Mouse (Mus musculus): ENCODE measurements at regions not wholly inside any gene's neighbourhood (a gene's known extent, or its start where the extent isn't known, plus 50 kb on each side); places are given as distances from the start of the nearest gene placed in this dataset.

GRCm38 (mm10) chr5:91872816-91873215 is 90.1 kb downstream of the Rchy1 start:
- H3K4me1 ChIP-seq (ENCODE audit: insufficient read depth, low read depth, low read length), result no peaks in the 10 kb centered on the region
- no peak overlapping the region for H3K9ac ChIP-seq (replicated peaks; ENCODE audit: low read depth)
- no peak overlapping the region for H3K4me3 ChIP-seq (ENCODE audit: low read depth, low read length)
- H3K9me3 ChIP-seq (ENCODE audit: low read length), result no peaks in the 10 kb centered on the region
- TF ChIP-seq CTCF (IDR thresholded peaks at IDR 0.05) (no peak), EP300 (IDR thresholded peaks at IDR 0.05) (no peak)
- no peak overlapping the region for H3K27ac ChIP-seq (ENCODE audit: low read length)
- DNase-seq (ENCODE audit: low spot score) (no peak), ATAC-seq (no peak)
- no peak overlapping the region for H3K4me2 ChIP-seq (replicated peaks; ENCODE audit: low read depth, low read length)
- H3K27me3 ChIP-seq (replicated peaks; ENCODE audit: insufficient read depth, low read length), result no peaks in the 10 kb centered on the region
- 55% methylated on average over 1 of the region's 1 CpGs for WGBS
- no peaks in the 10 kb centered on the region for H3K36me3 ChIP-seq (ENCODE audit: insufficient read depth, low read length)

- H3K27me3 ChIP-seq (replicated peaks; ENCODE audit: insufficient read depth, low read length), result no peaks in the 10 kb centered on the region
- no peak overlapping the region for H3K4me2 ChIP-seq (replicated peaks; ENCODE audit: low read depth, low read length)
- H3K27ac ChIP-seq (ENCODE audit: low read length), result no peak overlapping the region
- WGBS, result 93% methylated on average over 6 of the region's 6 CpGs
- no peak for TF ChIP-seq EP300 (IDR thresholded peaks at IDR 0.05)
- no peak for TF ChIP-seq CTCF (IDR thresholded peaks at IDR 0.05)
- no peak overlapping the region for H3K9ac ChIP-seq (replicated peaks; ENCODE audit: low read depth)
- H3K9me3 ChIP-seq (ENCODE audit: low read length), result no peaks in the 10 kb centered on the region
- no peaks in the 10 kb centered on the region for H3K36me3 ChIP-seq (ENCODE audit: insufficient read depth, low read length)
- no peaks in the 10 kb centered on the region for H3K4me1 ChIP-seq (ENCODE audit: insufficient read depth, low read depth, low read length)
- no peak overlapping the region for H3K4me3 ChIP-seq (ENCODE audit: low read depth, low read length)
- no peak for DNase-seq (ENCODE audit: low spot score)
- no peak for ATAC-seq
Measured at GRCm38 (mm10) chr5:91869791-91870190, 93.1 kb downstream of the Rchy1 start.

- Histone ChIP-seq H3K27me3 (replicated peaks; ENCODE audit: insufficient read depth, low read length) (no peaks in the 10 kb centered on the region), H3K4me3 (ENCODE audit: low read depth, low read length) (no peak overlapping the region), H3K4me1 (ENCODE audit: insufficient read depth, low read depth, low read length) (no peaks in the 10 kb centered on the region), H3K36me3 (ENCODE audit: insufficient read depth, low read length) (no peaks in the 10 kb centered on the region), H3K4me2 (replicated peaks; ENCODE audit: low read depth, low read length) (no peak overlapping the region), H3K9ac (replicated peaks; ENCODE audit: low read depth) (no peak overlapping the region), H3K27ac (ENCODE audit: low read length) (no peak overlapping the region), H3K9me3 (ENCODE audit: low read length) (no peaks in the 10 kb centered on the region)
- DNase-seq (ENCODE audit: low spot score), result no peak
- no peak for ATAC-seq
- no peak for TF ChIP-seq EP300 (IDR thresholded peaks at IDR 0.05)
- TF ChIP-seq CTCF (IDR thresholded peaks at IDR 0.05), result no peak
- 82% methylated on average over 3 of the region's 3 CpGs for WGBS
Measured at GRCm38 (mm10) chr5:91866184-91866583, 96.7 kb downstream of the Rchy1 start.

GRCm38 (mm10) chr5:91865365-91865764 is 97.5 kb downstream of the Rchy1 start:
- no peak for ATAC-seq
- no peak overlapping the region for H3K9ac ChIP-seq (replicated peaks; ENCODE audit: low read depth)
- TF ChIP-seq CTCF (IDR thresholded peaks at IDR 0.05) (no peak), EP300 (IDR thresholded peaks at IDR 0.05) (no peak)
- no peak overlapping the region for H3K4me2 ChIP-seq (replicated peaks; ENCODE audit: low read depth, low read length)
- H3K27me3 ChIP-seq (replicated peaks; ENCODE audit: insufficient read depth, low read length), result no peaks in the 10 kb centered on the region
- H3K9me3 ChIP-seq (ENCODE audit: low read length), result no peaks in the 10 kb centered on the region
- 63% methylated on average over 3 of the region's 3 CpGs for WGBS
- no peak overlapping the region for H3K27ac ChIP-seq (ENCODE audit: low read length)
- no peak for DNase-seq (ENCODE audit: low spot score)
- no peaks in the 10 kb centered on the region for H3K36me3 ChIP-seq (ENCODE audit: insufficient read depth, low read length)
- no peak overlapping the region for H3K4me3 ChIP-seq (ENCODE audit: low read depth, low read length)
- H3K4me1 ChIP-seq (ENCODE audit: insufficient read depth, low read depth, low read length), result no peaks in the 10 kb centered on the region

DNA sequence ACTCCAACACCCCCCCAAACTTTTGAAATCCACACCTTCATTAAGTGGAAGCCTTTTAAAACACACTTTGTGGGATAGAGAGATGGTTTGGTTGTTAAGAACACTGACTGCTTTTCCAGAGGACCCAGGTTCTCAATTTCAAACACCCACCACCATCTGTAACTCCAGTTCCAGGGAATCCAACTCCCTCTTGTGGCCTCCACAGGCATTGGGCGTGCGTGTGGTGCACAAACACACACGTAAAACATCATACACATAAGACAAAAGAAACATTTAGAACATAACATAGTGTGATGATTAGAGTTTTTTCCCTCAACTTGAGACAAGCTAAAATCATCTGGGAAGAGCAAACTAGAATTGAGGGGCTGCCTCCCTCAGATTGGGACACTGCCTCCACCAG is 100.0 kb downstream of the Rchy1 start:
- Histone ChIP-seq H3K36me3 (ENCODE audit: insufficient read depth, low read length) (no peaks in the 10 kb centered on the region), H3K9ac (replicated peaks; ENCODE audit: low read depth) (no peak overlapping the region), H3K4me3 (ENCODE audit: low read depth, low read length) (no peak overlapping the region), H3K4me2 (replicated peaks; ENCODE audit: low read depth, low read length) (no peak overlapping the region), H3K27me3 (replicated peaks; ENCODE audit: insufficient read depth, low read length) (no peaks in the 10 kb centered on the region), H3K27ac (ENCODE audit: low read length) (no peak overlapping the region), H3K9me3 (ENCODE audit: low read length) (no peaks in the 10 kb centered on the region), H3K4me1 (ENCODE audit: insufficient read depth, low read depth, low read length) (no peaks in the 10 kb centered on the region)
- WGBS, result 93% methylated on average over 3 of the region's 3 CpGs
- TF ChIP-seq EP300 (IDR thresholded peaks at IDR 0.05) (no peak), CTCF (IDR thresholded peaks at IDR 0.05) (no peak)
- DNase-seq (ENCODE audit: low spot score) (no peak), ATAC-seq (no peak)

DNA sequence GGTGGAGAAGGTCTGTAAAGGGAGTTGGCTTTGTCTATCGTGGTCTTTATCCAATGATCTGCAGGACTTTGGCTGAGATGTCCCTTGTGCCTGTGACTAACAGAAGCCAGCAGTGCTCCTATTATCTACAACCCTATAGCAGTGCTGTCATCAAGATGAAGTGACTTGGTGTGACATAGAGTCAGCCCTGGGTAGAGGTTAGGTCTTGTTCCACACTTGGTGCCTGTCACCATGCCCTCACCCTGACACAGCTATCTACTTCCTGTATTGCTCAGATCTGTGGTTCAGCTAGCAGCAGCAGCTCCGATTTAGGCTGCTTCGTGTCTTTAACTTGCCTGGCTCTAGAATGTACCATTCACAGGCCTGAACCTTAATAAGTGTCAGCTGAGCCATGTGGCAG is 100.6 kb downstream of the Rchy1 start:
- WGBS, result 76% methylated on average over 3 of the region's 3 CpGs
- no peak for ATAC-seq
- no peak overlapping the region for H3K4me3 ChIP-seq (ENCODE audit: low read depth, low read length)
- H3K4me1 ChIP-seq (ENCODE audit: insufficient read depth, low read depth, low read length), result no peaks in the 10 kb centered on the region
- DNase-seq (ENCODE audit: low spot score), result no peak
- H3K9me3 ChIP-seq (ENCODE audit: low read length), result no peaks in the 10 kb centered on the region
- H3K9ac ChIP-seq (replicated peaks; ENCODE audit: low read depth), result no peak overlapping the region
- no peak overlapping the region for H3K27ac ChIP-seq (ENCODE audit: low read length)
- H3K4me2 ChIP-seq (replicated peaks; ENCODE audit: low read depth, low read length), result no peak overlapping the region
- H3K27me3 ChIP-seq (replicated peaks; ENCODE audit: insufficient read depth, low read length), result no peaks in the 10 kb centered on the region
- TF ChIP-seq EP300 (IDR thresholded peaks at IDR 0.05) (no peak), CTCF (IDR thresholded peaks at IDR 0.05) (no peak)
- H3K36me3 ChIP-seq (ENCODE audit: insufficient read depth, low read length), result no peaks in the 10 kb centered on the region

Measured in lung, postnatal 0 days (tissue).